Comparison of ENCODE assay signal across 8 mouse cellular contexts in the genomic region with DNA sequence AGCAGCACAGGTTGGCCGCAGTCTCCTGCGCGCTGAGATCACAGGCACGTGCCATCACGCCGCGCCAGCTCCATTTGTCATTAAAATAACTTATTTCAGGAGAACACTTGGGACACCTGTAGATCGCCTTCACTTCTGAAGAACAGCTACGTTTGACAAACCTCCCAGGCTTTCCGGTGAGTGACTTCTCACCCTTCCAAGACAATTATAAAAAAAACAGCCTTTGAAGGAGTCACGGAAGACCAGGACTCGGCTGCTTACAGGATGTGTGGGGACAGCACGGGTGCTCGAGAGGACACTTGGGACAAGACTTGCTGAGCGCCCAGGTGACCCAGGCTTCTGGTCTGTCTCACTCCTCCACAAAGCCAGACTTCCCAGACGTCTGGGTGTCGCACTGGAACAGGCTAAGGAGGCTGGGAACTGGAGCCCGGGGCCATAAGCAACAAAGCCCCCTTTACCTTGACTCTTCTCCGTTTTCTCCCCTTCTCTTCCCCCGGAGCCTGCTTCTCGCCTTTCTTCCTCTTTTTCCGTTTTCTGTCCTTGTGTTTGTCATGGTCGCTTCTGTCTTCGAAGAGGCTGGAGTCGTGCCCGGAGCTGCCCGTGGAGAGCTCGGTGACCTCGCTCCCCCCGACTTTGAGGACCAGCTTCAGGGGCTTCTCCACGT. TPM values are rescaled to one million over a fixed set of nuclear protein-coding genes. Genes with fewer than 3 reads are reported as not detected.
DNase-seq lines count a peak whose midpoint lies in the region; ATAC-seq and TF ChIP-seq lines count a peak whose summit lies in the region.

No protein-coding gene starts in this region.

- WGBS in embryonic facial prominence, embryonic 11.5 days: 1% methylated on average over 31 of the region's 31 CpGs
- WGBS in liver, embryonic 12.5 days (ENCODE audit: insufficient replicate concordance): 2% methylated on average over 31 of the region's 31 CpGs

- no peak for DNase-seq in layer of hippocampus, adult 2 months (ENCODE audit: low spot score in 2 of 2)
- DNase-seq in layer of hippocampus, postnatal 36 days: no peak
- peak; percentile 41 for DNase-seq in MEL-GATA-1-ER (ENCODE audit: extremely low read depth, low read depth)
- peak; percentile 21 for DNase-seq in embryonic facial prominence, embryonic 11.5 days (ENCODE audit: low spot score)
- DNase-seq in induced T-regulatory cell, adult 2 months (ENCODE audit: low read depth): peak; percentile 61
- peak; percentile 2 to 6 for DNase-seq in natural killer cell, adult 2 months (ENCODE audit: low spot score in 2 of 2)
- no peak for DNase-seq in gastrocnemius, adult 8-10 months (ENCODE audit: low spot score in 2 of 2)

- H3K4me3 ChIP-seq in layer of hippocampus, adult 2 months: peak overlapping the region; percentile 85
- peak overlapping the region; percentile 98 for H3K4me3 ChIP-seq in embryonic facial prominence, embryonic 11.5 days (ENCODE audit: low read depth, low read length)
- peak overlapping the region; percentile 90 for H3K4me3 ChIP-seq in liver, embryonic 12.5 days

- H3K27me3 ChIP-seq in embryonic facial prominence, embryonic 11.5 days (ENCODE audit: control insufficient read depth, insufficient read depth, low read length): no peaks in the 10 kb centered on the region
- H3K27me3 ChIP-seq in liver, embryonic 12.5 days (replicated peaks): no peaks in the 10 kb centered on the region

- peak overlapping the region; percentile 86 for H3K4me2 ChIP-seq in embryonic facial prominence, embryonic 11.5 days (ENCODE audit: low read depth, low read length)
- peak overlapping the region; percentile 87 for H3K4me2 ChIP-seq in liver, embryonic 12.5 days

- peak overlapping the region; percentile 92 for H3K27ac ChIP-seq in layer of hippocampus, adult 2 months
- H3K27ac ChIP-seq in embryonic facial prominence, embryonic 11.5 days (replicated peaks; ENCODE audit: low read depth, low read length): peak overlapping the region; percentile 84
- H3K27ac ChIP-seq in liver, embryonic 12.5 days: peak overlapping the region; percentile 88

- 0 out of 2 replicates have a peak, but pooled peaks have one; percentile 36 for ATAC-seq in embryonic facial prominence, embryonic 11.5 days (replicated peaks; ENCODE audit: insufficient number of reproducible peaks, low FRiP score, low TSS enrichment, low read depth)
- ATAC-seq in liver, embryonic 12.5 days: peak; percentile 24; the same call in 1 of the 2 replicates

- no peaks in the 10 kb centered on the region for H3K9me3 ChIP-seq in embryonic facial prominence, embryonic 11.5 days (replicated peaks; ENCODE audit: control insufficient read depth, low read length)
- no peaks in the 10 kb centered on the region for H3K9me3 ChIP-seq in liver, embryonic 12.5 days (replicated peaks)

- peaks cover 4% of the 10 kb centered on the region for H3K36me3 ChIP-seq in embryonic facial prominence, embryonic 11.5 days (replicated peaks; ENCODE audit: control insufficient read depth, insufficient read depth, low read depth, low read length)
- peaks cover 36% of the 10 kb centered on the region for H3K36me3 ChIP-seq in liver, embryonic 12.5 days

- peak overlapping the region; percentile 96 for H3K9ac ChIP-seq in embryonic facial prominence, embryonic 11.5 days (replicated peaks; ENCODE audit: low read length)
- H3K9ac ChIP-seq in liver, embryonic 12.5 days: peak overlapping the region; percentile 91

- no peaks in the 10 kb centered on the region; the same call in 1 of the 2 replicates for H3K4me1 ChIP-seq in embryonic facial prominence, embryonic 11.5 days (ENCODE audit: control insufficient read depth, insufficient read depth, low read length)
- peaks cover 42% of the 10 kb centered on the region for H3K4me1 ChIP-seq in liver, embryonic 12.5 days

- no peak for TF ChIP-seq CTCF in layer of hippocampus, adult 2 months (conservative IDR thresholded peaks at IDR 0.05)

RNA-seq across cellular contexts. Expression of gene Brd7, which starts 0.8 kb away (rescaled TPM):
- total RNA-seq in layer of hippocampus, adult 2 months (2021): 10 to 100 TPM; 57.0 to 58.4 TPM
- 10 to 100 TPM; 52.5 to 64.9 TPM for total RNA-seq in layer of hippocampus, postnatal 36 days (2021)
- polyA plus RNA-seq in embryonic facial prominence, embryonic 11.5 days (2014; fragmentation: Nextera tagmentation; extraction: Ambion mirVana): 81.2 and 90.7 TPM in 2 replicates
- 61.3 and 64.7 TPM in 2 replicates for polyA plus RNA-seq in liver, embryonic 12.5 days (2016; fragmentation: Nextera tagmentation; extraction: Ambion mirVana)
- total RNA-seq in gastrocnemius, adult 8-10 months (2022): 10 to 100 TPM; 59.4 to 67.6 (median 63.1) TPM

Comparison
In these comparisons a context has a peak if more than half of its experiments do, and no peak if none do; other contexts are left out.
1. DNase-seq: peak in MEL-GATA-1-ER (single experiment), embryonic facial prominence, embryonic 11.5 days (single experiment), induced T-regulatory cell, adult 2 months (single experiment) and natural killer cell, adult 2 months (2 of 2); none in layer of hippocampus, adult 2 months (0 of 2), layer of hippocampus, postnatal 36 days (0 of 2) and gastrocnemius, adult 8-10 months (0 of 2).
2. Peak in every context shown above with its lines, with median percentiles within 50 percentile points of each other: H3K27ac ChIP-seq and H3K4me3 ChIP-seq.